Mouse (Mus musculus) hindbrain, embryonic 16.5 days (tissue): ENCODE data around the gene Gm1113. TPM values are rescaled to one million over a fixed set of nuclear protein-coding genes. Genes with fewer than 3 reads are reported as not detected.

Experiments
- ATAC-seq: fragments of 200-750 bp; cut with Nextera tagmentation; 2 replicates; pipeline ENCODE4 v1.8.0; 2017; ENCODE audit warnings: moderate TSS enrichment, moderate library complexity
- H3K27ac ChIP-seq: fragments of 300-500 bp; sonication (generic); 2 replicates; pipeline ENCODE4 v1.5.1; 2014; ENCODE audit warnings: low read depth, mild to moderate bottlenecking, control low read depth, low read length, moderate library complexity
- H3K27me3 ChIP-seq: fragments of 300-500 bp; sonication (generic); replicated peaks from 2 replicates; pipeline ENCODE4 v1.6.1; 2014; ENCODE audit warnings: low read length; ENCODE audit not compliant: control insufficient read depth, insufficient read depth
- H3K36me3 ChIP-seq: fragments of 300-500 bp; sonication (generic); 2 replicates; pipeline ENCODE4 v1.6.1; 2014; ENCODE audit warnings: mild to moderate bottlenecking, low read length, moderate library complexity, mixed read lengths; ENCODE audit not compliant: control insufficient read depth, insufficient read depth
- H3K4me1 ChIP-seq: fragments of 300-500 bp; sonication (generic); 2 replicates; pipeline ENCODE4 v1.6.1; 2014; ENCODE audit warnings: low read depth, low read length; ENCODE audit not compliant: control insufficient read depth, insufficient read depth
- H3K4me2 ChIP-seq: fragments of 300-500 bp; sonication (generic); 2 replicates; pipeline ENCODE4 v1.6.1; 2014; ENCODE audit warnings: mild to moderate bottlenecking, low read length, control low read depth, moderate library complexity
- H3K4me3 ChIP-seq: fragments of 300-500 bp; sonication (generic); 2 replicates; pipeline ENCODE4 v1.5.1; 2014; ENCODE audit warnings: mild to moderate bottlenecking, low read length, control low read depth, moderate library complexity
- H3K9ac ChIP-seq: fragments of 300-500 bp; sonication (generic); 2 replicates; pipeline ENCODE4 v1.6.1; 2014; ENCODE audit warnings: low read depth, mild to moderate bottlenecking, control low read depth, low read length, moderate library complexity
- H3K9me3 ChIP-seq: fragments of 300-500 bp; sonication (generic); 2 replicates; pipeline ENCODE4 v1.6.1; 2014; ENCODE audit warnings: mild to moderate bottlenecking, low read length, moderate library complexity; ENCODE audit not compliant: control insufficient read depth
- WGBS: fragments of 180-500 bp; shearing (Covaris S2); extraction: QIAGEN DNeasy Blood & Tissue Kit; methylation state at CpG from one replicate; pipeline ENCODE4 v1.1.7; 2014; 5-methylcytosine and 5-hydroxymethylcytosine counted together
- polyA plus RNA-seq: library from polyadenylated mRNA; unstranded; fragments of >200 nt; fragmentation: Nextera tagmentation; extraction: Ambion mirVana; gene quantifications from 2 replicates; pipeline ENCODE4 v1.2.1, GENCODE M21; 2015

The Gm1113 gene
- polyA plus RNA-seq, 1 experiment from 2014 or later, result not detected

- Histone ChIP-seq H3K9ac (no peak overlapping the region), H3K4me1 (no peaks in the 10 kb centered on the region), H3K9me3 (no peaks in the 10 kb centered on the region), H3K36me3 (peaks cover 5% of the 10 kb centered on the region; the same call in 1 of the 2 replicates), H3K27me3 (no peaks in the 10 kb centered on the region), H3K4me2 (no peak overlapping the region), H3K4me3 (no peak overlapping the region), H3K27ac (no peak overlapping the region)
- no peak for ATAC-seq
- WGBS, result 87% methylated on average over 9 of the region's 9 CpGs
Observed at GRCm38 (mm10) chr9:35546745-35547144, 28.7 kb upstream of the Gm1113 start.

DNA sequence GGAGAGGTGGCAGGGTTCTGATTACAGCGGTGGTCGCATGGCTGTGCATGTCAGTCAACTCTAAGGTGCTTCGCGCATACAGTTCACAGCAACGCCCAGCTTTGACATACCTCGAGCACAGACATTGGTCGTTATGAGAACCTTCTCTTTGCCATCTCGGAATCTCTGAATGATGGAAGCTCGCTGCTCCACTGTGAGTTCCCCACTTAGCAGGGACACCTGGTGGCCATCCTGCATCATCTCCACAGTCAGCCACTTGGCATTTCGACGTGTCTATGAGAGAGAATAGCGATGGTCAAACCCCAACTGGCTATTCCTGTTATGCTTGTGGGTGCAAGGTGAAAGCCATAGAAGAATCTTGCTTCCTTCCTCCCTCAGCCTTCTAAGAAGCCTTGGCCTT is 27.6 kb upstream of the Gm1113 start:
- 77% methylated on average over 12 of the region's 12 CpGs for WGBS
- no peak overlapping the region for H3K4me3 ChIP-seq
- no peak overlapping the region for H3K9ac ChIP-seq
- H3K4me2 ChIP-seq, result no peak overlapping the region
- H3K27ac ChIP-seq, result no peak overlapping the region
- H3K36me3 ChIP-seq, result peaks cover 5% of the 10 kb centered on the region; the same call in 1 of the 2 replicates
- ATAC-seq, result no peak
- H3K9me3 ChIP-seq, result no peaks in the 10 kb centered on the region
- H3K4me1 ChIP-seq, result no peaks in the 10 kb centered on the region
- H3K27me3 ChIP-seq, result no peaks in the 10 kb centered on the region

DNA sequence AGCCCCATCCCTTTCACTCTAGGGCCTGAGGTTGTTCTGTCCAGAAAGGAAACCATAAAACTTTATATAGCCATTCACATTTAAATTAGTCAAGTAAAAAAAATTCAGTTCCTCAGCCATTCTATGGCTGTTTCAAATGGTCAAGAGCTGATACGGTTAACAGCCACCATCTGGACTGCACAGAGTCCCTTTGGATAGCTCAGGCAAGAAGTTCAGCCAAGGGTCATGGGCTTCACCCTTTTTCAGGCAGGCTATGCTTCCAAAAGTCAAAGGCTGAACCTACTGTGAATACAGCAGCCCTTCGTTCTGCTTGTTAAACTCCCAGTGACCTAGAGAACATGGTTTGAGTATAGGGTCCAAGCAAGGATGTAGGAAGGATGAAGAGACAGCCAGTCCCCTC is 26.6 kb upstream of the Gm1113 start:
- Histone ChIP-seq H3K4me3 (no peak overlapping the region), H3K4me1 (no peaks in the 10 kb centered on the region), H3K36me3 (peaks cover 5% of the 10 kb centered on the region), H3K27me3 (no peaks in the 10 kb centered on the region), H3K9me3 (no peaks in the 10 kb centered on the region), H3K9ac (no peak overlapping the region), H3K4me2 (no peak overlapping the region), H3K27ac (no peak overlapping the region)
- no peak for ATAC-seq
- WGBS, result 66% methylated on average over 2 of the region's 2 CpGs

DNA sequence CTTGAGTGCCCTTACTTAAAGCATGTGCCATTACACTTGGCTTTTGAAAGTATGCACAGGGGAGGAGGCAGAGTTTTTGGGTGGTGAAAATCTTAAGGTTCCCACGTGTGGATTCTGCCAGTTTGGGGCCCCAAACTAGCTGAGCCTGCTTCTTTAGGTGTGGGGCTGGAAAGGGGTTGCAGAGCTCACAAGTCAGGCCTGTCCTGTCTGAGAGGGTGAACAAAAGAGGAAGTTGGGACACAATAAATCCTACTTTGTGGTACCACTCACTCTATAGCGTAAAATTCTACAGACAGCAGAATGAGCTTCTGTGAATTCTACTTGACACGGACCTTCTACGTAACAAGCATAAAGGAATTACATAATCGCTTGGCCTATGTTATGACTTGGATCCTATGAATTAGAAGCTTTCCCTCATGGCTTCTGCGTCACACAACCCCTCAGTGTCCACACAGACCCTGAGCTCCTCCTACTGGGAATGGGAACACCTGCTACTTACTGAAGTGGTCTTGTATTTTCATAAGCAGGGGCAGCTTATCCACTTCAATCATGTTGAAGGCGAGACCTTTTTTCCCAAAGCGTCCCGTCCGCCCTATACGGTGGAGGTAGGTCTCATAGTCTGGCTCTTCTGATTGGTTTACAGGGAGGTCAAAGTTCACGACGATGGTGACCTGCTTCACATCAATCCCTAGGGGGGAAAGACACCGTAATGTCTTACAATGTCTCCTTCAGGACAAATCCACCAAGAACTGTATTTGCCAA is 25.2 kb upstream of the Gm1113 start:
- H3K27me3 ChIP-seq, result no peaks in the 10 kb centered on the region
- no peak overlapping the region for H3K4me3 ChIP-seq
- 86% methylated on average over 14 of the region's 14 CpGs for WGBS
- H3K4me2 ChIP-seq, result no peak overlapping the region
- no peaks in the 10 kb centered on the region for H3K4me1 ChIP-seq
- H3K9ac ChIP-seq, result no peak overlapping the region
- H3K27ac ChIP-seq, result no peak overlapping the region
- ATAC-seq, result no peak
- peaks cover 5% of the 10 kb centered on the region for H3K36me3 ChIP-seq
- H3K9me3 ChIP-seq, result no peaks in the 10 kb centered on the region

GRCm38 (mm10) chr9:35541941-35542340 is 23.9 kb upstream of the Gm1113 start:
- Histone ChIP-seq H3K27me3 (no peaks in the 10 kb centered on the region), H3K27ac (no peak overlapping the region), H3K4me3 (no peak overlapping the region), H3K4me1 (no peaks in the 10 kb centered on the region), H3K36me3 (peaks cover 4% of the 10 kb centered on the region), H3K9ac (no peak overlapping the region), H3K9me3 (no peaks in the 10 kb centered on the region), H3K4me2 (no peak overlapping the region)
- WGBS, result 70% methylated on average over 6 of the region's 6 CpGs
- no peak for ATAC-seq

GRCm38 (mm10) chr9:35541488-35541887 is 23.4 kb upstream of the Gm1113 start:
- Histone ChIP-seq H3K27ac (no peak overlapping the region), H3K4me1 (no peaks in the 10 kb centered on the region), H3K4me3 (no peak overlapping the region), H3K9ac (no peak overlapping the region), H3K4me2 (no peak overlapping the region), H3K27me3 (no peaks in the 10 kb centered on the region), H3K36me3 (peaks cover 2% of the 10 kb centered on the region), H3K9me3 (no peaks in the 10 kb centered on the region)
- 8% methylated on average over 6 of the region's 6 CpGs for WGBS
- ATAC-seq, result peak; percentile 73

DNA sequence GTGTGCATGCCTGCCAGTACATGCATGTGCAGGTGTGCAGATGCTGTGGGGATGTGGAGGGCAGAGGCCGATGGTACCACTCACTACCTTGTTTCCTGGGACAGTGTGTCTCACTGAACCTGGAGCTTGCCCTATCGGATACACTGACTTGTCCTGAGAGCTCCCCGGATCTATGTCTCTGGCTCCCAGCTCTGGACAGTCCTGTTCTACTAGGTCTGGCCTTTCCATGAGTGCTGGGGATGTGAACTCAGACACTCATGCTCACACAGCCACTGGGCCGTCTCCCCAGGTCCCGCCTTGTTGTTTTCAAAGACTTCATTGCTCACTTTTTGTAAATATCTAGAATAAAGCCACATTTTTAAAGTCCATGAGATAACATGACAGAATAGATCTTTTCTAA is 23.0 kb upstream of the Gm1113 start:
- Histone ChIP-seq H3K4me3 (no peak overlapping the region), H3K9ac (no peak overlapping the region), H3K36me3 (peaks cover 2% of the 10 kb centered on the region), H3K4me2 (no peak overlapping the region), H3K9me3 (no peaks in the 10 kb centered on the region), H3K27me3 (no peaks in the 10 kb centered on the region), H3K4me1 (no peaks in the 10 kb centered on the region), H3K27ac (no peak overlapping the region)
- no peak for ATAC-seq
- 84% methylated on average over 5 of the region's 5 CpGs for WGBS

- no peaks in the 10 kb centered on the region for H3K9me3 ChIP-seq
- no peak overlapping the region for H3K4me2 ChIP-seq
- no peaks in the 10 kb centered on the region; the same call in 1 of the 2 replicates for H3K27me3 ChIP-seq
- H3K36me3 ChIP-seq, result peaks cover 2% of the 10 kb centered on the region
- no peak overlapping the region for H3K9ac ChIP-seq
- no peak overlapping the region for H3K27ac ChIP-seq
- 63% methylated on average over 13 of the region's 13 CpGs for WGBS
- ATAC-seq, result no peak
- peaks cover 2% of the 10 kb centered on the region; the same call in 1 of the 2 replicates for H3K4me1 ChIP-seq
- no peak overlapping the region for H3K4me3 ChIP-seq
Observed at GRCm38 (mm10) chr9:35539001-35539750, 21.1 kb upstream of the Gm1113 start.

DNA sequence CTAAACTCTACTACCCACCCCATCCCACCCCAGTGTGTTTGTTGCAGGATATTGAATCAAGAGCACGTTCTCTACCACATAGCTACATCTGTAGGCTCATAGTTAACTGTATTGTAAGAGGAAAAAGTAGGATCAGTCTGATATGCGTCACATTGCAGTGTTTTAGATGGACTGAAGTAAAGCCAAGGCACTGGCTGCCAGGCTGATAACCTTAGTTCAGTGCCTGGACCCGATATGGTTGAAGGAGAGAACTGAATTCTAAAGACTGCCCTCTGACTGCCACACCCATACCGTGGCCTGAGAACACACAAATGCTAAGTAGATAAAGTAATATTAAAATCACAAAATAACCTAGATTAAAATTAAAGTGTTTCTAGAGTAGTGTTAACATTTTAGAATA is 17.8 kb upstream of the Gm1113 start:
- no peaks in the 10 kb centered on the region; the same call in 1 of the 2 replicates for H3K36me3 ChIP-seq
- no peak overlapping the region for H3K9ac ChIP-seq
- H3K4me1 ChIP-seq, result peaks cover 2% of the 10 kb centered on the region; the same call in 1 of the 2 replicates
- no peaks in the 10 kb centered on the region for H3K9me3 ChIP-seq
- ATAC-seq, result no peak
- H3K4me3 ChIP-seq, result no peak overlapping the region
- no peak overlapping the region for H3K4me2 ChIP-seq
- WGBS, result 79% methylated on average over 4 of the region's 4 CpGs
- H3K27me3 ChIP-seq, result no peaks in the 10 kb centered on the region; the same call in 1 of the 2 replicates
- H3K27ac ChIP-seq, result no peak overlapping the region
